Mouse (Mus musculus): ENCODE measurements at regions not wholly inside any gene's neighbourhood (a gene's known extent, or its start where the extent isn't known, plus 50 kb on each side); places are given as distances from the start of the nearest gene placed in this dataset.

DNA sequence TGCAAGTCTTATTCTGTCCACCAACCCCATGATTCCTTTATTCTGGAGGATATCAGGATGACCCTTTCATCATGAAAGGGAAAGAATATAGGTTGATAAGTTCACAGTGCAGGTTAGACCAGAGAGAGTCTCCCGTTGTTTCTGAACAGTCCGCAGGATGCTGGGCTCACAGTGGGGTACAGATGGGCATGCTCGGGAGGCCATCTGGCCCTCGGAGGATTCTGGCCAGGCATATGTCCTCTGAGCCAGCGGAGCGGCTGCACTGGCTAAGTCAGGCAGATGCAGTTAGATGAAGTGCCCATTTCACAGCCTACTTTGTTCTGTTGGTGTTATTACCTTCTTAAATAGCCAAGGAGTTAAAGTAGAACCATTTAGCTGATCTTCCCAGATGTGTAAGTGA, 135.3 kb upstream of the Tas2r119 start:
- TF ChIP-seq SIN3A (IDR thresholded peaks at IDR 0.05; ENCODE audit: low read length) (no peak), EP300 (IDR thresholded peaks at IDR 0.05; ENCODE audit: low read length) (no peak), CTCF (conservative IDR thresholded peaks at IDR 0.05 in 1 of 2, IDR thresholded peaks at IDR 0.05 in 1 of 2; ENCODE audit: low read depth in 2 of 2, low read length in 2 of 2) (no peak), MAFK (IDR thresholded peaks at IDR 0.05; ENCODE audit: insufficient replicate concordance, low read length) (no peak), POLR2A (IDR thresholded peaks at IDR 0.05; ENCODE audit: low read depth, low read length) (no peak), ZC3H11A (IDR thresholded peaks at IDR 0.05; ENCODE audit: low read depth, low read length) (no peak), MXI1 (IDR thresholded peaks at IDR 0.05; ENCODE audit: low read depth, low read length) (no peak), NRF1 (IDR thresholded peaks at IDR 0.05; ENCODE audit: low read depth, low read length) (no peak), JUN (IDR thresholded peaks at IDR 0.05; ENCODE audit: insufficient read depth, low read depth, low read length) (no peak), JUND (conservative IDR thresholded peaks at IDR 0.05; ENCODE audit: low read depth, low read length) (no peak), PAX5 (IDR thresholded peaks at IDR 0.05; ENCODE audit: low read length) (no peak), MYC (IDR thresholded peaks at IDR 0.05; ENCODE audit: low read depth, low read length) (no peak)

All from CH12.LX (cell line).